Mouse (Mus musculus): ENCODE measurements around the gene Tlx1.

DNA sequence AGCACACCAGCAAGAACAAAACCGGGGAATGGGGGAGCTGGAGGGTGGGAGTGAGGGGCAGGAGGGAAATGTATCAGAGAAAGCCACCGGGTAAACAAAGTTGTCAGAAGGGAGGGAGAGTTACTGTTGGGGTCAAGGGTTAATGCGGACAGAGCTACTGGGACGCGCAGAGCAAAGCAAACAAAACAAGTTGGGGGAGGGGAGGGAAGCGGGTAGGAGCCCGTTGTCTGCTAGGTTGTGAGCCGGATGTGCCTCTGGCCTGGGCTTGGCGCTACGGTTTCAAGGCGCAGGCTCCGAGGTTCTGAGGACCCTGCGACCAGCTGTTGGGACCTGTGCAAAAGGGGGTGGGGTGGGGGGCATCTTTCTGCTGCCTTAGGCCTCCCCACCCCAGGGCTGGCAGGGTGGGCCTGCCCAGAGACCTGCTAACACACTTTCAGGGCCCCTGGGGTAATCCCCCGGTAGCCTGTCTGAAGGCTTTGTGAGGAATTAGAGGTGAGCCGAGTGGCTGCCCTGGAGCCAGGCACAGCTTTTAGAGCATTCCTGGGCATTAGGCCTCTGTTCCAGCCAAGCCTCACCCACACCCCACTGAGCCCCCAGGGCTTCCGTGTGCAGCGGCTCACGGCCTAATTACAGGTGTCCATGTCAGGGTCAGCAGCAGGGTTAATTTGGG, 36.6 kb upstream of the Tlx1 start:
- no peak for TF ChIP-seq EP300 (IDR thresholded peaks at IDR 0.05)
- TF ChIP-seq CTCF (IDR thresholded peaks at IDR 0.05) = no peak

Data from lung, postnatal 0 days (tissue).